Mouse (Mus musculus) layer of hippocampus, adult 11-12 months (tissue): Measurements from ENCODE around the gene Bbs4.

Experiments used
- DNase-seq: peaks from one replicate; pipeline ENCODE4 v3.0.0; 2022; ENCODE audit warnings: low spot score

Gene Bbs4

GRCm38 (mm10) chr9:59291688-59292492, 61.4 kb downstream of the Bbs4 start:
- DNase-seq: no peak

- DNase-seq: peak; percentile 98
Observed at GRCm38 (mm10) chr9:59290957-59291687, 62.2 kb downstream of the Bbs4 start, which contains the start of gene Adpgk. Adpgk (plus strand) TSS chr9:59291558.

GRCm38 (mm10) chr9:59289529-59290115, 63.7 kb downstream of the Bbs4 start:
- no peak for DNase-seq

GRCm38 (mm10) chr9:59288685-59289410, 64.5 kb downstream of the Bbs4 start:
- DNase-seq: no peak

- no peak for DNase-seq
Observed at GRCm38 (mm10) chr9:59288058-59288457, 65.2 kb downstream of the Bbs4 start.

- DNase-seq: no peak
Observed at GRCm38 (mm10) chr9:59285614-59286013, 67.7 kb downstream of the Bbs4 start.

GRCm38 (mm10) chr9:59282683-59282986, 70.7 kb downstream of the Bbs4 start:
- DNase-seq: no peak

GRCm38 (mm10) chr9:59281871-59282682, 71.2 kb downstream of the Bbs4 start:
- DNase-seq: peak; percentile 85

GRCm38 (mm10) chr9:59280888-59281287, 72.4 kb downstream of the Bbs4 start:
- no peak for DNase-seq

GRCm38 (mm10) chr9:59278694-59279093, 74.6 kb downstream of the Bbs4 start:
- DNase-seq: no peak

GRCm38 (mm10) chr9:59278199-59278598, 75.1 kb downstream of the Bbs4 start:
- no peak for DNase-seq

GRCm38 (mm10) chr9:59274846-59275455, 78.4 kb downstream of the Bbs4 start:
- DNase-seq: no peak

GRCm38 (mm10) chr9:59273199-59273598, 80.1 kb downstream of the Bbs4 start:
- DNase-seq: no peak
